Mouse (Mus musculus): Measurements from ENCODE around the gene Cd82.

The Cd82 gene

GRCm38 (mm10) chr2:93445237-93445651, 17.7 kb downstream of the Cd82 start:
- DNase-seq (ENCODE audit: low read depth, low spot score): no peak

- no peak for DNase-seq (ENCODE audit: low read depth, low spot score)
These were observed 18.7 kb downstream of the Cd82 start for GRCm38 (mm10) chr2:93444280-93444679.

GRCm38 (mm10) chr2:93443106-93443505, 19.8 kb downstream of the Cd82 start:
- DNase-seq (ENCODE audit: low read depth, low spot score): no peak

- no peak for DNase-seq (ENCODE audit: low read depth, low spot score)
These were observed 23.0 kb downstream of the Cd82 start for GRCm38 (mm10) chr2:93439812-93440559.

- DNase-seq (ENCODE audit: low read depth, low spot score): no peak
These were observed 23.6 kb downstream of the Cd82 start for GRCm38 (mm10) chr2:93439352-93439771.

- DNase-seq (ENCODE audit: low read depth, low spot score): no peak
These were observed 24.6 kb downstream of the Cd82 start for GRCm38 (mm10) chr2:93438335-93438734.

GRCm38 (mm10) chr2:93435577-93435976, 27.4 kb downstream of the Cd82 start:
- DNase-seq (ENCODE audit: low read depth, low spot score): no peak

- DNase-seq (ENCODE audit: low read depth, low spot score): no peak
These were observed 28.0 kb downstream of the Cd82 start for GRCm38 (mm10) chr2:93434896-93435295.

GRCm38 (mm10) chr2:93433543-93433942, 29.4 kb downstream of the Cd82 start:
- DNase-seq (ENCODE audit: low read depth, low spot score): no peak

GRCm38 (mm10) chr2:93432600-93433389, 30.1 kb downstream of the Cd82 start:
- no peak for DNase-seq (ENCODE audit: low read depth, low spot score)

- DNase-seq (ENCODE audit: low read depth, low spot score): no peak
These were observed 31.2 kb downstream of the Cd82 start for GRCm38 (mm10) chr2:93431575-93432325.

- no peak for DNase-seq (ENCODE audit: low read depth, low spot score)
These were observed 31.9 kb downstream of the Cd82 start for GRCm38 (mm10) chr2:93430993-93431392.

GRCm38 (mm10) chr2:93428004-93428531, 34.9 kb downstream of the Cd82 start:
- DNase-seq (ENCODE audit: low read depth, low spot score): no peak

GRCm38 (mm10) chr2:93427000-93427715, 35.8 kb downstream of the Cd82 start:
- no peak for DNase-seq (ENCODE audit: low read depth, low spot score)

GRCm38 (mm10) chr2:93425810-93426209, 37.1 kb downstream of the Cd82 start:
- DNase-seq (ENCODE audit: low read depth, low spot score): no peak

- no peak for DNase-seq (ENCODE audit: low read depth, low spot score)
These were observed 38.5 kb downstream of the Cd82 start for GRCm38 (mm10) chr2:93424307-93424984.

GRCm38 (mm10) chr2:93421320-93421719, 41.6 kb downstream of the Cd82 start:
- peak; percentile 82 for DNase-seq (ENCODE audit: low read depth, low spot score)

- DNase-seq (ENCODE audit: low read depth, low spot score): no peak
These were observed 43.0 kb downstream of the Cd82 start for GRCm38 (mm10) chr2:93419971-93420370.

- DNase-seq (ENCODE audit: low read depth, low spot score): peak; percentile 87
These were observed 44.5 kb downstream of the Cd82 start for GRCm38 (mm10) chr2:93418396-93418795.

- no peak for DNase-seq (ENCODE audit: low read depth, low spot score)
These were observed 45.8 kb downstream of the Cd82 start for GRCm38 (mm10) chr2:93416874-93417709.

All from mesoderm, embryonic 11.5 days (tissue).